Mouse (Mus musculus) retina, embryonic 14.5 days (tissue): ENCODE results near the gene Ergic3.
A peak's percentile ranks its signal among the peaks of the same experiment; 100 is the strongest.

Experiments used
- DNase-seq: peaks from one replicate; pipeline ENCODE4 v3.0.0-alpha.2; 2015; ENCODE audit warnings: low spot score

The Ergic3 gene

GRCm38 (mm10) chr2:156007888-156008532 is at the start of gene Ergic3, which contains the start of gene 6430550D23Rik:
Gene Ergic3 (plus strand): TSS chr2:156008045.
Gene 6430550D23Rik (minus strand): TSS chr2:156007977.
- DNase-seq, result peak; percentile 97

GRCm38 (mm10) chr2:155959981-155960380 is 47.9 kb upstream of the Ergic3 start:
- no peak for DNase-seq

- no peak for DNase-seq
Measured at GRCm38 (mm10) chr2:155961862-155962261, 46.0 kb upstream of the Ergic3 start.

- peak; percentile 62 for DNase-seq
Measured at GRCm38 (mm10) chr2:155962991-155963390, 44.9 kb upstream of the Ergic3 start.

- no peak for DNase-seq
Measured at GRCm38 (mm10) chr2:155973348-155973747, 34.5 kb upstream of the Ergic3 start.

GRCm38 (mm10) chr2:155974087-155974731 is 33.6 kb upstream of the Ergic3 start:
- peak; percentile 5 for DNase-seq

GRCm38 (mm10) chr2:155979328-155979991 is 28.4 kb upstream of the Ergic3 start:
- DNase-seq, result no peak

- no peak for DNase-seq
Measured at GRCm38 (mm10) chr2:155985776-155986175, 22.1 kb upstream of the Ergic3 start.

- no peak for DNase-seq
Measured at GRCm38 (mm10) chr2:155987131-155987530, 20.7 kb upstream of the Ergic3 start.

- peak; percentile 48 for DNase-seq
Measured at GRCm38 (mm10) chr2:155989085-155989484, 18.8 kb upstream of the Ergic3 start.

- no peak for DNase-seq
Measured at GRCm38 (mm10) chr2:155991151-155991550, 16.7 kb upstream of the Ergic3 start.

- DNase-seq, result no peak
Measured at GRCm38 (mm10) chr2:155991863-155992321, 16.0 kb upstream of the Ergic3 start.

GRCm38 (mm10) chr2:156005393-156005792 is 2.5 kb upstream of the Ergic3 start:
- DNase-seq, result peak; percentile 33

GRCm38 (mm10) chr2:156018106-156018505 is 10.3 kb downstream of the Ergic3 start:
- no peak for DNase-seq

GRCm38 (mm10) chr2:156021219-156021618 is 13.4 kb downstream of the Ergic3 start:
- DNase-seq, result no peak

- no peak for DNase-seq
Measured at GRCm38 (mm10) chr2:156021765-156022164, 13.9 kb downstream of the Ergic3 start.

GRCm38 (mm10) chr2:156025482-156025881 is 17.6 kb downstream of the Ergic3 start:
- DNase-seq, result peak; percentile 15

GRCm38 (mm10) chr2:156039390-156039789 is 31.5 kb downstream of the Ergic3 start:
- DNase-seq, result no peak

GRCm38 (mm10) chr2:156042903-156043302 is 35.1 kb downstream of the Ergic3 start:
- DNase-seq, result no peak

GRCm38 (mm10) chr2:156047929-156048328 is 40.1 kb downstream of the Ergic3 start:
- DNase-seq, result no peak

GRCm38 (mm10) chr2:156052816-156053215 is 45.0 kb downstream of the Ergic3 start, which contains the start of gene Fer1l4:
Gene Fer1l4 (minus strand): TSS chr2:156052947.
- DNase-seq, result no peak

- DNase-seq, result peak; percentile 83
Measured at GRCm38 (mm10) chr2:156065099-156066041, 57.5 kb downstream of the Ergic3 start, which contains the start of gene Spag4. Gene Spag4 (plus strand): TSS chr2:156065175.
